Mouse (Mus musculus) liver, embryonic 14.5 days (tissue): ENCODE measurements at regions not wholly inside any gene's neighbourhood (a gene's known extent, or its start where the extent isn't known, plus 50 kb on each side); places are given as distances from the start of the nearest gene placed in this dataset.

Source experiments
- ATAC-seq: fragments of 200-750 bp; cut with Nextera tagmentation; 2 replicates; pipeline ENCODE4 v1.8.0; 2017; ENCODE audit warnings: moderate number of reproducible peaks, mild to moderate bottlenecking, moderate library complexity; ENCODE audit not compliant: insufficient read depth
- DNase-seq, 3 experiments: peaks; one replicate each; pipeline ENCODE4 v3.0.0-alpha.2; 2012 to 2013; ENCODE audit warnings: low read depth in 3 of 3, low spot score in 3 of 3
- H3K27ac ChIP-seq: fragments of 300-500 bp; sonication (generic); 2 replicates; pipeline ENCODE4 v1.5.1; 2014; ENCODE audit warnings: moderate library complexity, mild to moderate bottlenecking, control low read depth, inconsistent platforms
- H3K27me3 ChIP-seq: fragments of 300-500 bp; sonication (generic); 2 replicates; pipeline ENCODE4 v1.6.1; 2014; ENCODE audit warnings: mild to moderate bottlenecking, low read length, moderate library complexity; ENCODE audit not compliant: control insufficient read depth, insufficient read depth
- H3K36me3 ChIP-seq: fragments of 300-500 bp; sonication (generic); replicated peaks from 2 replicates; pipeline ENCODE4 v1.6.1; 2014; ENCODE audit warnings: low read depth; ENCODE audit not compliant: control insufficient read depth, insufficient read depth
- H3K4me1 ChIP-seq, 2 experiments: fragments of 200-500 bp in 1 of 2; fragments of 300-500 bp in 1 of 2; sonication (generic) in 1 of 2; replicated peaks; 2 replicates each; pipeline ENCODE4 v1.6.1; 2012 to 2014; ENCODE audit warnings: antibody characterized with exemption in 1 of 2, inconsistent platforms in 1 of 2, low read length in 1 of 2; ENCODE audit not compliant: control insufficient read depth in 2 of 2, insufficient read depth in 2 of 2
- H3K4me2 ChIP-seq: fragments of 300-500 bp; sonication (generic); 2 replicates; pipeline ENCODE4 v1.6.1; 2014; ENCODE audit warnings: low read depth, mild to moderate bottlenecking, control low read depth, moderate library complexity
- H3K4me3 ChIP-seq, 2 experiments: fragments of 200-500 bp in 1 of 2; fragments of 300-500 bp in 1 of 2; sonication (generic) in 1 of 2; 2 replicates each; pipeline ENCODE4 v1.5.1; 2012 to 2014; ENCODE audit warnings: low read depth in 2 of 2, low read length in 2 of 2, mild to moderate bottlenecking in 2 of 2, control low read depth in 1 of 2, inconsistent platforms in 1 of 2, moderate library complexity in 1 of 2; ENCODE audit not compliant: insufficient read depth in 1 of 2
- H3K9ac ChIP-seq: fragments of 300-500 bp; sonication (generic); replicated peaks from 2 replicates; pipeline ENCODE4 v1.6.1; 2014; ENCODE audit warnings: mild to moderate bottlenecking, control low read depth, moderate library complexity
- H3K9me3 ChIP-seq: fragments of 300-500 bp; sonication (generic); 2 replicates; pipeline ENCODE4 v1.6.1; 2016; ENCODE audit warnings: low read length, mixed read lengths; ENCODE audit not compliant: control insufficient read depth
- CTCF ChIP-seq: IDR thresholded peaks from 2 replicates; pipeline ENCODE4 v1.5.1; 2016; ENCODE audit warnings: antibody characterized with exemption, low read depth, control low read depth
- EP300 ChIP-seq: IDR thresholded peaks from 2 replicates; pipeline ENCODE4 v1.6.1; 2016; ENCODE audit warnings: antibody characterized with exemption, low read depth
- WGBS: fragments of 180-500 bp; shearing (Covaris S2); extraction: QIAGEN DNeasy Blood & Tissue Kit; methylation state at CpG from one replicate; pipeline ENCODE4 v1.1.7; 2014; ENCODE audit not compliant: insufficient replicate concordance; 5-methylcytosine and 5-hydroxymethylcytosine counted together

DNA sequence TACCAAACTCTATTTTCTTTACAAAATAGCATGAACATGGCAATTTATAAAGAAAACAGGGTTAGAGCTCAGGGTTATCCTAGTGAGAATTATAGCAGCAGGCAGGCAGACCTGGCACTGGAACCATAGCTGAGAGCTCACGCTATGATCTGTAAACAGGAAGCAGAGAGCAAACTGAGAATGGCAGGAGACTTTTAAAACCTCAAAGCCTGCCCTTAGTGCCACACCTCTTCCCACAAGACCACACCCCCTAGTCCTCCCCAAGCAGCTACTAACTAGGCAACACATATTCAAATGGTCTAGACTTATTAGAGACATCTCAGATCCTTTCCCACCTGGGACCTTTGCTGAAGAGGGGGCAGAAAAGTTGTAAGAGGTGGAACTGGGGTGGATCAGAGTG is 449.6 kb upstream of the Agtr1b start:
- H3K9ac ChIP-seq, result no peak overlapping the region
- H3K4me3 ChIP-seq, result no peak overlapping the region
- H3K9me3 ChIP-seq, result no peaks in the 10 kb centered on the region
- no peaks in the 10 kb centered on the region for H3K4me1 ChIP-seq
- ATAC-seq (no peak), DNase-seq (no peak)
- TF ChIP-seq CTCF, result no peak
- TF ChIP-seq EP300, result no peak
- H3K36me3 ChIP-seq, result no peaks in the 10 kb centered on the region
- H3K4me2 ChIP-seq, result no peak overlapping the region
- WGBS, result 17% methylated on average over 1 of the region's 1 CpGs
- no peaks in the 10 kb centered on the region for H3K27me3 ChIP-seq
- no peak overlapping the region for H3K27ac ChIP-seq

DNA sequence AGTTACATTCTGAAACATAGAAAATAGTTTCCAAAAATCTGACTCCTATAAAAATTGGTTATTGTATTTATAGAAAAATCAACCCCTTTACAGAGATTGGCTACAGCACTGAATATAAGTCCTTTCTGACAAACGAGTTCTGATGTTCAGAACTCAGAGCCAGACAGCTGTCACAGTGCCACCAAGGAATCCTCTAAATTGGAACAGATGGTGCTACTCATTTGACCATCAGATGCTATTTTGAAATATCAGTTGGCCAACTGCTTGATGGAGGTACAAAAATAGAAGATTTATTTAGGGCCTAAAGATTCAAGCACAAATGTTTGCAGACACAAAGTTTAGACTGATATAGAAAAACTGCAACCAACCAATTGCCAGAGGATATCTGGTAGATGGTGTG is 427.3 kb upstream of the Agtr1b start:
- no peak overlapping the region for H3K4me2 ChIP-seq
- DNase-seq (no peak), ATAC-seq (no peak)
- H3K27me3 ChIP-seq, result no peaks in the 10 kb centered on the region
- no peaks in the 10 kb centered on the region for H3K36me3 ChIP-seq
- H3K27ac ChIP-seq, result no peak overlapping the region
- H3K9ac ChIP-seq, result no peak overlapping the region
- H3K4me3 ChIP-seq, result no peak overlapping the region
- 16% methylated on average over 1 of the region's 1 CpGs for WGBS
- no peaks in the 10 kb centered on the region for H3K9me3 ChIP-seq
- no peaks in the 10 kb centered on the region for H3K4me1 ChIP-seq
- TF ChIP-seq EP300, result no peak
- no peak for TF ChIP-seq CTCF

DNA sequence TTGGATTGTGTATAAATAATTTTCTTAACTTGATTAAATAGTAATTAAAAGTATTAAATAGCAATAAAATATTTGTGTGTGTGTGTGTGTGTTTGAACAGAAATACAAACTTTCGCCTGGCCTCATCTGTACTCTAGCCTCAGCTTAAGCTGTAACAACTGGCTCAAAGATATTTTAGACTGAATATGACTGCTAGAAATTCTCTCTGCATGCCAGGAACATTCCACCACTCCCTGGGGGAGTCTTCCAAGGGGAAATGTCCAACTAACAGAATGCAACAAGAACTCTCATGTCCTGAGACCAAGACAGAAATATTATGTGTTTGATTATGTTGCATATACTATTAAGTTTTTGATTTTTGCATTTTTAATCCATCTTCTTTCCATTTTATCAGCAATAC is 425.5 kb upstream of the Agtr1b start:
- Histone ChIP-seq H3K36me3 (no peaks in the 10 kb centered on the region), H3K4me2 (no peak overlapping the region), H3K9ac (no peak overlapping the region), H3K27ac (no peak overlapping the region), H3K4me3 (no peak overlapping the region), H3K27me3 (no peaks in the 10 kb centered on the region), H3K9me3 (no peaks in the 10 kb centered on the region), H3K4me1 (no peaks in the 10 kb centered on the region)
- ATAC-seq, result no peak
- TF ChIP-seq EP300, result no peak
- no peak for TF ChIP-seq CTCF
- WGBS, result 57% methylated on average over 1 of the region's 1 CpGs
- DNase-seq, result no peak

DNA sequence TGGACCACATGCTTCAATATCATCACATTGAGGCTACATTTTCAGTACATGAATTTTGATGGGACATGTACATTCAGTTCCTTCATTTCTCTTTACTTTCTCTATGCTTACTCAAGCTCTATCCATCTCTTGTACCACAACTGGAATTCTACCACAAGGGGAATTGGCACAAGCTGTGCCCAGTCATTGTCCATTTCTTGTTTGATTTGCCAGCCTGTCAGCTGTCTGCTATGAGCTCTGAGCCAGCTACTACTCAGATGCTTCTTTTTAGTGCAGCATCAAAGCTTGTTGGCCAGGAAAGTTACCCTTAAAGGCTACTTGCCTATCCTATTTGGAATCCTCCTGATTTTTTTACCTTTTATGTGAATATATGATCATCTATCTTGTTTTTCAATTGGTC is 410.9 kb upstream of the Agtr1b start:
- H3K36me3 ChIP-seq, result no peaks in the 10 kb centered on the region
- no peaks in the 10 kb centered on the region for H3K4me1 ChIP-seq
- H3K9ac ChIP-seq, result no peak overlapping the region
- ATAC-seq (no peak), DNase-seq (no peak)
- H3K4me2 ChIP-seq, result no peak overlapping the region
- H3K9me3 ChIP-seq, result no peaks in the 10 kb centered on the region
- TF ChIP-seq CTCF (no peak), EP300 (no peak)
- H3K27ac ChIP-seq, result no peak overlapping the region
- no peak overlapping the region for H3K4me3 ChIP-seq
- no peaks in the 10 kb centered on the region for H3K27me3 ChIP-seq

DNA sequence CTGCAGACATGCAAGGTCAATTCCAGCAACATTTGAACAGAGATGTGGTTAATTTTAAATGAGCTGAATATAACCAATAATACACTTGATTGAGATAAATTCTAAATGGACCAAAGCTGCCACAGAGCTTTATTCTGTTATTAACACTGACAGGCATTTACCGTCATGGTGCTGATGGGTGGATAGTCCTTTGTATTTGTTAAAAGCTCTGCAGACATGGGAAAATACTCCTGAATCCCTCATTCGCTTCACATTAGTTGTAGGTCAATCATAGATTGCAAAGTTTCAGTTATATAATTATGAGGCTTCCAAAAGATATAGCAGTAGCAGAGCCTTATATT is 410.0 kb upstream of the Agtr1b start:
- Histone ChIP-seq H3K27me3 (no peaks in the 10 kb centered on the region), H3K4me1 (no peaks in the 10 kb centered on the region), H3K27ac (no peak overlapping the region), H3K4me2 (no peak overlapping the region), H3K36me3 (no peaks in the 10 kb centered on the region), H3K9me3 (no peaks in the 10 kb centered on the region), H3K4me3 (no peak overlapping the region), H3K9ac (no peak overlapping the region)
- WGBS, result 70% methylated on average over 2 of the region's 2 CpGs
- ATAC-seq (no peak), DNase-seq (no peak)
- no peak for TF ChIP-seq EP300
